Mouse (Mus musculus): ENCODE measurements around the gene Gm49721. TPM values are rescaled to one million over a fixed set of nuclear protein-coding genes. Genes with fewer than 3 reads are reported as not detected.

Gm49721 gene
- not detected for polyA plus RNA-seq (2014; fragmentation: Illumina TruSeq; extraction: RNeasy Lipid Tissue Mini Kit (QIAGEN cat#74804); ENCODE audit: low read depth, low replicate concordance)

DNA sequence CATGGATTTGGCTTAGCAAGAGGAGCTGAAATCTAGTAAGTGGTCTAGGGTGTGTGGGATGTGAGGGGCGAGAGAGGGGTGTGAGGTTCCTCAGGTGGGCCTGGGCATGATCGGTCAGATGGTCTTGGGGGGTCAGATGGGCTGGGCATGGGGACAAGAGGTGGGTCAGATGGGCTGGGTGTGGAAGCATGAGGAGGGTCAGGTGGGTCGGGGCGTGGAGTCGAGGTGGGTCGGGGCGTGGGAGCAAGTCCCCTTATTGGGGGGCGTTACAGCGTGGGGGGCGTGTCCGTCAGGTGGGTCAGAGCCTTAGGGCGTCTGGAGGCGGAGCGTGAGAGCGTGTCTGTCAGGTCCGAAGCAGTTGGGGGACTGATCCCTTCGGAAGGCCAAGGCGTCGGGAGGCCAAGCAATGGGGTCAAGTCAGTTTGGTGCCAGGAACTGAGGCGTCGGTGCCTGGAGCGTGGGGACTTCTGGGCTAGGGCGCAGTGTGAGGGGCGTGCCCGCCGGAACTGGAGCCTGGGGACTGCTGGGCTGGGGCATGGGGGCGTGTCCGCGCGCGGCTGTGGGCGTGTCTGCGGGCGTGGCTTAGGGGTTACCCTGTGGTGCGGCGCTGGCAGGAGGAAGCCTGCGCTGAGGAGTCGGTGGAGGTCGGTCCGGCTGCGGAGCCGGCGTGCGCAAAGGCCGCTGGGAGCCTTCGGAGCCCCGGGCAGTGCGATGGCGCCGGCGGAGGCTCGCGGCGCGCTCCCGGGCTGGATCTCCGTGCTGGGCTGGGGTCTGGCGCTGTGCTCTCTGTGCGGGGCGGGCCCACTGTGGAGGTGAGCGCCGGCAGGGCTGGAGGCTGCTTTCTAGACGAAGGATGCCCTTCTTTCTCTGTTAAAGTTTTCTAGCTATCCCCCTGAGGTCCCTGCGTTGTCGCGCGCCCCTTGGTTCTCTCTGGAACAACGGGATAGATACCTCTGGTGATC lies at the start of gene Gm49721:
Gm49721 (plus strand) TSS at position 618 of the 962 bp plus-strand sequence.

DNA sequence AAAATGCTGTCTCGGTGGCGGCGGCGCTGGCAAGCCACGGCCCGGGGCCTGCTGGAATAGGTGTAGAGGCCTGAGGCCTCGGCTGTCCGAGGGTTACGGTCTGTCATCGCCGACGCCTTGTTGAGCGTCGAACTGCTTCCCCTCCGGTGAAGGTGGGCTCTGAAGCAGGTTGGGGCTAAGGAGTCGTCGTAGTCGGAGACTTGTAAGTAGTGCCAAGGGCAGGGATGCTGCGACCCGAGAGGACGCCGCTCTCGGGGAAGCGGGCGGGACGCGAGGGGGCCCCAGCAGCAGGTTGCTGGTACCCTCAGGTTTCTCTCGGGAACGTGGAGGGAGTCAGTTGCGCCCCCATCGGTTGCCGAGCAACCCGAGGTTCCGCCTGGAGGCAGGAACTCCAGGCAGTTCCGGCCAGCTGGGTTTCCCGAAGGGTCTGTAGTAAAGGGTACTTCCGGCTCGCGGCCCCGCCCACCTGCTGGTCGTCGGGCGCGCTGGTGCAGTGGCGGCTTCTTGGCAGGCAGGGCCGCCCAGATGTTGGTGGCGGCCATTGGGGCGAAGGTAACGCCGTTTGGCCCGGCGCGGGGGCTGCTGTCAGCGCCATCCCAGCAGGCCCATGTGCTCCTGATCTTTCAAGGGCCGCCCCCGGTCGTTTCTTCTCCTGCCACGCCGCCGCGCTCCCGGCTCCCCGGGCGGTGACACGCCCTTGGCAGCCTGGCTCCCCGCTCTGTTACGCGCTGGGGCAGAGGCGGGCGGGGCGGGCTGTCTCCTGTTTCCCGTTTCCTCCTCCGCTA lies 30.5 kb upstream of the Gm49721 start, which contains the start of gene Rsph3b:
Rsph3b (minus strand) TSS at position 699 of the 785 bp plus-strand sequence.

DNA sequence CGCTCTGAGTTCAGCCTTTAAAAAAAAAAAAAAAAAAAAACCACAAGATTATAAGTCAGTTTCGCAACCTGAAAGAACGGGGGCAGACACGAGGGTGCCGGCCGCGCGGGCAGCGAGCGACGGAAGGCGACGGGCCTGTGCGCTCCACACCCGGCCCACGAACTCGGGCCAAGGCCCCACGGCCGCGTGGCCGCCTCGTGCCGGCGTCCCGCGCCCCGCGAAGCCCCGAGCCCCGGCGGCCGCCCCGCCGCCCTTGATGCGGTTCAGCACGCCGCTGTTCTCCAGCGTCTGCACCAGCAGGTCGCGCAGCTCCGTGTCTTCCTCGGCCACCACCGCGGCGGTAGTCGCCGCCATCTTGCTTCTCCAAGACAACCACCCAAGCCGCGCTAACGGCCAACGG lies 17.9 kb upstream of the Gm49721 start, which contains the start of gene Tagap1:
Tagap1 (minus strand) TSS at position 381 of the 400 bp plus-strand sequence.

DNA sequence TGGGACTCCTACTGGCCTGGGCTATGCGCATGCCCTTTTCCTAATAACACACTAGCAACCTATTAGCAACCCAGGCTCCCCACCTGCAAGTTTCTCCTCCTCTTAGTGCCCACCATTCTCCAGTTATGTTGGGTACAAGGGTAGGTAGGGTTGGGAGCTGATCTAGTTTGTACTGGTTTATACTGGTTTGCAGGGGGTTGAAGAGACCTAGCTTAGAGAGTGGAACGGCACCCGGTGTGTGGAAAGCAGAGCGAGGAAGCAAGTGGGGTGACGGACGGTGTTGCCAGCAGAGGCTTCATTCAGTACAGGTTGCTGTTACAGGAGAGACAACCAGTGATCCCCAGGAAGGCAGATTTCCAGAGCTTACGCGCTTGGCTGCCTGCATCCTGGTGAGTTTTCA lies 8.4 kb upstream of the Gm49721 start, which contains the start of gene Rnaset2b:
Rnaset2b (plus strand) TSS at position 301 of the 400 bp plus-strand sequence.

DNA sequence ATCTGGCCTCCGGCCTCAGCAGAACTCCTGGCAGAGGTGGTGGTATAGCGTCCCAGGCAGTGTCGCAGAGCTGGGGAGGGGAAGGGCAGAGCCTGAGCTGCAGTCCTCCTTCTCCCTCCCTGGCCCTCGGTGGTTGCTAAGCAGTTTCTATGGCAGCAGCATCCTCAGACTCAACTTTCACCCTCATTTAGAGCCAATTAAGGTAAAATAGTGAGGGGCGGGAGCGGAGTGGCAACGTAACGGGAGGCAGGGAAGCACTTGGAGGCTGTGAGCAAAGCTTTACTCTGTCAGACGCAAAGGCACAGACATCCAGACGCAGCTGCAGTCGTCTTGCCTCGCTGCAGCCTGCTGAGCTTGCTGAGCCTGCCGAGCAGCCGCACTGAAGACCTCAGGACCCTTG lies 46.6 kb downstream of the Gm49721 start, which contains the start of gene Gm1604a:
Gm1604a (plus strand) TSS at position 312 of the 400 bp plus-strand sequence.

Other genes with a start within 250 kb of the Gm49721 start
- 277 TPM for gene Ezr, start 196.1 kb upstream of the Gm49721 start, polyA plus RNA-seq (2014; fragmentation: Illumina TruSeq; extraction: RNeasy Lipid Tissue Mini Kit (QIAGEN cat#74804); ENCODE audit: low read depth, low replicate concordance)
- 35.3 TPM for gene Rsph3b, start 30.2 kb upstream of the Gm49721 start, polyA plus RNA-seq (2014; fragmentation: Illumina TruSeq; extraction: RNeasy Lipid Tissue Mini Kit (QIAGEN cat#74804); ENCODE audit: low read depth, low replicate concordance)
- 16.6 TPM for gene Tagap1, start 17.7 kb upstream of the Gm49721 start, polyA plus RNA-seq (2014; fragmentation: Illumina TruSeq; extraction: RNeasy Lipid Tissue Mini Kit (QIAGEN cat#74804); ENCODE audit: low read depth, low replicate concordance)
- 348 TPM for gene Rnaset2b, start 8.3 kb upstream of the Gm49721 start, polyA plus RNA-seq (2014; fragmentation: Illumina TruSeq; extraction: RNeasy Lipid Tissue Mini Kit (QIAGEN cat#74804); ENCODE audit: low read depth, low replicate concordance)
- not detected for gene Gm1604a, start 46.7 kb downstream of the Gm49721 start, polyA plus RNA-seq (2014; fragmentation: Illumina TruSeq; extraction: RNeasy Lipid Tissue Mini Kit (QIAGEN cat#74804); ENCODE audit: low read depth, low replicate concordance)
- gene Rps6ka2, start 191.2 kb downstream of the Gm49721 start, polyA plus RNA-seq (2014; fragmentation: Illumina TruSeq; extraction: RNeasy Lipid Tissue Mini Kit (QIAGEN cat#74804); ENCODE audit: low read depth, low replicate concordance), result 0.54 TPM